Mouse (Mus musculus) hindbrain, embryonic 13.5 days (tissue): ENCODE data around the gene Pax5. TPM values are rescaled to one million over a fixed set of nuclear protein-coding genes. Genes with fewer than 3 reads are reported as not detected.
A peak's percentile ranks its signal among the peaks of the same experiment; 100 is the strongest.

Source experiments
- ATAC-seq: fragments of 200-750 bp; cut with Nextera tagmentation; 2 replicates; pipeline ENCODE4 v1.8.0; 2017; ENCODE audit warnings: moderate TSS enrichment; ENCODE audit not compliant: low FRiP score
- H3K27ac ChIP-seq: fragments of 300-500 bp; sonication (generic); 2 replicates; pipeline ENCODE4 v1.5.1; 2015; ENCODE audit warnings: inconsistent platforms, mild to moderate bottlenecking, moderate library complexity
- H3K27me3 ChIP-seq: fragments of 300-500 bp; sonication (generic); 2 replicates; pipeline ENCODE4 v1.6.1; 2015; ENCODE audit warnings: mild to moderate bottlenecking, inconsistent platforms
- H3K36me3 ChIP-seq: fragments of 300-500 bp; sonication (generic); 2 replicates; pipeline ENCODE4 v1.6.1; 2015; ENCODE audit warnings: mild to moderate bottlenecking, inconsistent platforms
- H3K4me1 ChIP-seq: fragments of 300-500 bp; sonication (generic); replicated peaks from 2 replicates; pipeline ENCODE4 v1.6.1; 2015; ENCODE audit warnings: inconsistent platforms
- H3K4me2 ChIP-seq: fragments of 300-500 bp; sonication (generic); 2 replicates; pipeline ENCODE4 v1.6.1; 2015; ENCODE audit warnings: inconsistent platforms, mild to moderate bottlenecking, moderate library complexity
- H3K4me3 ChIP-seq: fragments of 300-500 bp; sonication (generic); 2 replicates; pipeline ENCODE4 v1.5.1; 2015; ENCODE audit warnings: mild to moderate bottlenecking, inconsistent platforms
- H3K9ac ChIP-seq: fragments of 300-500 bp; sonication (generic); 2 replicates; pipeline ENCODE4 v1.6.1; 2015; ENCODE audit warnings: mild to moderate bottlenecking, inconsistent platforms
- H3K9me3 ChIP-seq: fragments of 300-500 bp; sonication (generic); 2 replicates; pipeline ENCODE4 v1.6.1; 2016; ENCODE audit warnings: inconsistent platforms
- WGBS: fragments of 180-500 bp; shearing (Covaris S2); methylation state at CpG from one replicate; pipeline ENCODE4 v1.1.7; 2015; 5-methylcytosine and 5-hydroxymethylcytosine counted together
- polyA plus RNA-seq: library from polyadenylated mRNA; unstranded; fragments of >200 nt; fragmentation: Nextera tagmentation; extraction: Ambion mirVana; gene quantifications from 2 replicates; pipeline ENCODE4 v1.2.1, GENCODE M21; 2015

The Pax5 gene
- polyA plus RNA-seq, 1 experiment from 2014 or later = 2.8 TPM

- ATAC-seq = no peak
- Histone ChIP-seq H3K27ac (no peak overlapping the region), H3K4me1 (no peaks in the 10 kb centered on the region), H3K27me3 (no peaks in the 10 kb centered on the region), H3K4me3 (no peak overlapping the region), H3K4me2 (no peak overlapping the region), H3K9ac (no peak overlapping the region), H3K36me3 (no peaks in the 10 kb centered on the region), H3K9me3 (no peaks in the 10 kb centered on the region)
- 91% methylated on average over 3 of the region's 3 CpGs for WGBS
These were observed 97.9 kb downstream of the Pax5 start for GRCm38 (mm10) chr4:44612392-44612791.

DNA sequence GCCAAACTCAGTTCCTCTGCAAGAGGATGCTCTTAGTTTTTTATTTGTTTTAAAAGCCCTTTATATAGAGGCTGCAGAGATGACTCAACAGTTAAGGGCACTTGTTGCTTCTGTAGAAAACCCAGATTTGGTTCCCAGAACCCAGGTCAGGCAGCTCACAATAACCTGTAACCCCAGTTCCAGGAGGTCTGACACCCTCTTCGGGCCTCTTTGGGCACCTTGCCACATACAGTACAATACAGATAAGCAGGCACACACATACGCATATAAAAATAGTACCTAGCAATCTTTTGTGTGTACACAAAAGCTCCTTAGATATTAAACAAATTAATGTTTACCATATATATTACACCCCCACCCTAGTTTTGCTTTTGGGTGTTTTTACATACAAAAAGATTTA is 104.8 kb downstream of the Pax5 start:
- Histone ChIP-seq H3K9me3 (no peaks in the 10 kb centered on the region), H3K4me2 (no peak overlapping the region), H3K9ac (no peak overlapping the region), H3K36me3 (no peaks in the 10 kb centered on the region), H3K4me1 (peaks cover 17% of the 10 kb centered on the region), H3K4me3 (no peak overlapping the region), H3K27ac (no peak overlapping the region), H3K27me3 (no peaks in the 10 kb centered on the region)
- WGBS = 82% methylated on average over 2 of the region's 2 CpGs
- ATAC-seq = no peak

DNA sequence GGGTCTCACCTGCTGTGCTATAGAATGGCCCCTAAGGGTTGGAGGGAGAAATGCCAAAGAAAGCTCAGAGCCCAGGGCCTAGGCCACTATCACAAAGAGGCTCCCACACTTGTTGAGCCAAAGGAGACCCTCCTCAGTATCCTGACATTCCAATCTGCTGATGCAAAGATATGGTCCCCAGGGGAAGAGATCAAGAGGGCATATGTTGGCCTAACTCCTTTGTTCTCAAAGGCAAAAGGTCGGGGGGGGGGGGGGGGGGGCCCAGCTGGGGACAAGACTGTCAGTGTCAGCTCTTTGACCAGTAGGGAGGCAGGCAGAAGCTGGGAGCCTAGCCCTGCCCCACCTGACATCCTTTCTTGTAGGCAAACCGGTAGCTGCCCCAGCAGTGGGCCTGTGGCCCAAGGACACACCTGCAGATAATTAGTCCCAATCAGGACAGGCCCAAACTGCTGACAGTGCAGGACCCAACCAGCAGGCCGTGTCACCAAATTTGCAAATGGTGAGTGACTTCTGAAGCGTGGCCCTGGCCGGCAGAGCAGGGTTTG is 108.0 kb downstream of the Pax5 start:
- H3K27me3 ChIP-seq = no peaks in the 10 kb centered on the region
- H3K4me3 ChIP-seq = no peak overlapping the region
- H3K36me3 ChIP-seq = no peaks in the 10 kb centered on the region
- ATAC-seq = no peak
- H3K9ac ChIP-seq = no peak overlapping the region
- H3K9me3 ChIP-seq = no peaks in the 10 kb centered on the region
- H3K27ac ChIP-seq = no peak overlapping the region
- peaks cover 24% of the 10 kb centered on the region for H3K4me1 ChIP-seq
- 7% methylated on average over 5 of the region's 5 CpGs for WGBS
- no peak overlapping the region for H3K4me2 ChIP-seq

DNA sequence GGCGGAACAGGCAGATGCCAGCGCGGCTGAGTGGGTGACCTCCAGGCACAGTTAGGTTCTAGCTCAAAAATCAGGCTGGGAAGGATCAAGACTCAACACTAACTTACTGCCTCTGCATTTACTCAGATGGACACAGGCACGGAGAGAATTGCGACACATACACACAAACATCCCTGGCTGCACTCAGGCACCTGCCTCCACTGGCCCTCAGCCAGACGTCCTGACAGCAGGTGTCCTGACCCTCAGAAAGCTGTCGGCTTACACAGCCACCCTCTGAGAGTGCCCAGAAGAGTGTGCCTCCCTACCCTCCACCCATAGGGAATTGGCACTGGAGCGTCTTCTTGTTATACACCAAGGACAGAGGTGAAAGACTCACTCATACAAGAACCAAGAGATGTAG is 108.9 kb downstream of the Pax5 start:
- Histone ChIP-seq H3K4me1 (peaks cover 24% of the 10 kb centered on the region), H3K4me2 (no peak overlapping the region), H3K9ac (no peak overlapping the region), H3K27me3 (no peaks in the 10 kb centered on the region), H3K9me3 (no peaks in the 10 kb centered on the region), H3K27ac (no peak overlapping the region), H3K4me3 (no peak overlapping the region), H3K36me3 (no peaks in the 10 kb centered on the region)
- ATAC-seq = no peak
- 65% methylated on average over 8 of the region's 8 CpGs for WGBS

GRCm38 (mm10) chr4:44600875-44601274 is 109.4 kb downstream of the Pax5 start:
- ATAC-seq = peak; percentile 54; the same call in 1 of the 2 replicates
- Histone ChIP-seq H3K27me3 (no peaks in the 10 kb centered on the region), H3K9ac (no peak overlapping the region), H3K9me3 (no peaks in the 10 kb centered on the region), H3K36me3 (no peaks in the 10 kb centered on the region), H3K27ac (peak overlapping the region; percentile 41), H3K4me2 (no peak overlapping the region), H3K4me1 (peaks cover 24% of the 10 kb centered on the region), H3K4me3 (no peak overlapping the region)
- 38% methylated on average over 5 of the region's 5 CpGs for WGBS

DNA sequence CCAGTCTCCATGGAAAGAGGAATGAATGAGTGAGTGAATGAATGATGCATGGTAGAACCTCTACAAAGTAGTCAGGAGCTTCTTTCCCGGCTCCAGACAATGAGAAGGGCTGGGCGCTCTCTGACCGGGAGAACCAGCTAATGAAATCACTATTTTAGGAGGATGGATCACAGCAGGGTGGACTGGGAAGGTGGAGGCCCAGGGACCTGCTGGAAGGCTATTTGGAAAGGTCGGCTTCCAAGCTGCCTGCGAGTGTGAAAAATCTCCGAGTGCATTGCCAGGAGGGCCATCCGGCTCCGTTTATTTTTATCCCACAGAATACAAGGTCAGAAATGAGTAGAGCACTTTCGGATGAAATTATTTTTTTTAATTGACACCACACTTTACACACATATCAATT is 112.3 kb downstream of the Pax5 start:
- no peak overlapping the region for H3K4me2 ChIP-seq
- no peaks in the 10 kb centered on the region for H3K36me3 ChIP-seq
- 82% methylated on average over 9 of the region's 9 CpGs for WGBS
- no peak overlapping the region for H3K27ac ChIP-seq
- peaks cover 28% of the 10 kb centered on the region for H3K4me1 ChIP-seq
- no peak overlapping the region for H3K9ac ChIP-seq
- ATAC-seq = no peak
- no peaks in the 10 kb centered on the region; the same call in 1 of the 2 replicates for H3K9me3 ChIP-seq
- H3K4me3 ChIP-seq = no peak overlapping the region
- H3K27me3 ChIP-seq = no peaks in the 10 kb centered on the region

- WGBS = 96% methylated on average over 2 of the region's 2 CpGs
- Histone ChIP-seq H3K4me2 (no peak overlapping the region), H3K4me1 (peaks cover 18% of the 10 kb centered on the region), H3K27me3 (no peaks in the 10 kb centered on the region), H3K9me3 (no peaks in the 10 kb centered on the region; the same call in 1 of the 2 replicates), H3K27ac (no peak overlapping the region), H3K4me3 (no peak overlapping the region), H3K9ac (no peak overlapping the region), H3K36me3 (no peaks in the 10 kb centered on the region)
- ATAC-seq = no peak
These were observed 117.2 kb downstream of the Pax5 start for GRCm38 (mm10) chr4:44593091-44593490.

DNA sequence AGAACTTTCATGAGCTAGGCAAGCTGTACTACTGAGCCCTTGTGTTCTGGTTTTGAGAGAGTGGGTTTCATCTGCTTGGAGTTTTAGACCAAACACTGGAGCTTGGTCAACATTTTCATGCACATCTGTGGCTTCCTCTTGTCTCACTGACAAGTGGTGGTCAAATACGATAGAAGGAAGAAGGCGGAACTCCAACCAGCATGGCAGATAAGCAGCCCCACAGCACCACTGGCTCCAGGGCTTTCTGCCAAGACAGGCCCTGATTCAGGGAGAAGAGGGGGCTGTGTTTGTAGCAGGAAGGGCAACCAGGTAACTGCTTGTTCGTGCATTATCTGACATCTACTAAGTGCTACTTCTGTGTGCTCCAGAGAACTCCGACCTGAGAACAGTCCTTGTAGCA is 127.6 kb downstream of the Pax5 start:
- no peak overlapping the region for H3K9ac ChIP-seq
- H3K4me2 ChIP-seq = no peak overlapping the region
- peaks cover 6% of the 10 kb centered on the region; the same call in 1 of the 2 replicates for H3K27me3 ChIP-seq
- H3K4me1 ChIP-seq = peaks cover 19% of the 10 kb centered on the region; the same call in 1 of the 2 replicates
- no peak overlapping the region for H3K27ac ChIP-seq
- no peak for ATAC-seq
- no peaks in the 10 kb centered on the region for H3K36me3 ChIP-seq
- H3K4me3 ChIP-seq = no peak overlapping the region
- no peaks in the 10 kb centered on the region for H3K9me3 ChIP-seq
- WGBS = 93% methylated on average over 4 of the region's 4 CpGs

GRCm38 (mm10) chr4:44578591-44578990 is 131.7 kb downstream of the Pax5 start:
- Histone ChIP-seq H3K27me3 (peaks cover 29% of the 10 kb centered on the region), H3K4me3 (no peak overlapping the region), H3K9ac (no peak overlapping the region), H3K36me3 (no peaks in the 10 kb centered on the region), H3K4me2 (no peak overlapping the region), H3K4me1 (peaks cover 11% of the 10 kb centered on the region), H3K9me3 (no peaks in the 10 kb centered on the region), H3K27ac (no peak overlapping the region; the same call in 1 of the 2 replicates)
- WGBS = 64% methylated on average over 5 of the region's 5 CpGs
- ATAC-seq = no peak

DNA sequence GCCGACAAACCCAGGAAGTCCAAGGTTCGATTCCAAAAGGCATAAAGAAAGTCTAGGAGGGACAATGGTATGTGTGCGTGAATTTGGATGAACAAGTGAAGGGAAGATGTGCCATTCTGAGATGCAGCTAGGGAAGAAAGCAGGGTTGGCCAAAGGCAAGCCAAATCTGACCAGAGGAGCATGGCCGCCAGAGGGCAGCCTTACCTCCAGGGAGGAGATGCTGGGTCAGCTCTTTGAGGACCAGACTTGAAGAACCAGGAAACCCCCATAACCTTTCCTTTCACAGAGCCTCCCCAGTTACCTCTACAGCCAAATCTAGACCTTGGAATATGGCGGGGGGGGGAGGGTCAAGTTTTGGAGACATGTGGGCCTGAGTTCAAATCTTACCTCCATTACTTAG is 133.0 kb downstream of the Pax5 start:
- 0 out of 2 replicates have a peak overlapping the region, but pooled peaks have one; percentile 18 for H3K27ac ChIP-seq
- peaks cover 11% of the 10 kb centered on the region for H3K4me1 ChIP-seq
- no peak overlapping the region for H3K4me2 ChIP-seq
- no peaks in the 10 kb centered on the region for H3K36me3 ChIP-seq
- peaks cover 31% of the 10 kb centered on the region for H3K27me3 ChIP-seq
- no peak overlapping the region for H3K9ac ChIP-seq
- H3K9me3 ChIP-seq = no peaks in the 10 kb centered on the region
- H3K4me3 ChIP-seq = no peak overlapping the region
- no peak for ATAC-seq
- 48% methylated on average over 5 of the region's 5 CpGs for WGBS

DNA sequence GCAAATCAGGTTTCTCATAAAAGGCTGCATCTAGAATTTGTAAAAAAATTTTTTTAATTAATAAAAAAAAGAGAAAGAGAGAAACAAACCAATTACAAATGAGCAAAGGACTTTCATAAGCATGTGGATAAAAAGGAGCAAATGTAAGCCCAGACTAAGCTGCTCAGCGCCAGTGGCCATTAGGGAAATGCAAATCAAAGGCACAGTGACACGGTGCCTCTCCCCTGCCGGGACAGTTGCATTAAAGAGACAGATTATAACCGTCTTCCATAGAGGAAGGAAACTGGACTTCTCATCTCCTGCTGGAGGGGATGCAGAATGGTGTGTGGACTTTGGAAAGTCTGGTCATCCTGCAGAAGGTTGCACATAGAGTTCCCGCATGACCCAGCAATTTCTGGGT is 133.5 kb downstream of the Pax5 start:
- Histone ChIP-seq H3K4me2 (no peak overlapping the region), H3K4me3 (no peak overlapping the region), H3K27ac (0 out of 2 replicates have a peak overlapping the region, but pooled peaks have one; percentile 18), H3K36me3 (no peaks in the 10 kb centered on the region), H3K27me3 (peaks cover 32% of the 10 kb centered on the region), H3K4me1 (peaks cover 11% of the 10 kb centered on the region), H3K9ac (no peak overlapping the region), H3K9me3 (no peaks in the 10 kb centered on the region)
- no peak for ATAC-seq
- WGBS = 19% methylated on average over 5 of the region's 5 CpGs

- no peaks in the 10 kb centered on the region for H3K36me3 ChIP-seq
- no peak overlapping the region for H3K4me3 ChIP-seq
- peaks cover 6% of the 10 kb centered on the region for H3K4me1 ChIP-seq
- H3K27ac ChIP-seq = no peak overlapping the region
- H3K9ac ChIP-seq = no peak overlapping the region
- H3K4me2 ChIP-seq = no peak overlapping the region
- H3K9me3 ChIP-seq = no peaks in the 10 kb centered on the region
- 77% methylated on average over 5 of the region's 5 CpGs for WGBS
- ATAC-seq = no peak
- peaks cover 30% of the 10 kb centered on the region for H3K27me3 ChIP-seq
These were observed 137.3 kb downstream of the Pax5 start for GRCm38 (mm10) chr4:44573017-44573416.

- Histone ChIP-seq H3K27me3 (peaks cover 37% of the 10 kb centered on the region), H3K27ac (no peak overlapping the region), H3K9me3 (no peaks in the 10 kb centered on the region), H3K4me3 (no peak overlapping the region), H3K36me3 (no peaks in the 10 kb centered on the region), H3K4me2 (no peak overlapping the region), H3K9ac (no peak overlapping the region), H3K4me1 (peaks cover 6% of the 10 kb centered on the region)
- ATAC-seq = no peak
- WGBS = 71% methylated on average over 5 of the region's 5 CpGs
These were observed 137.9 kb downstream of the Pax5 start for GRCm38 (mm10) chr4:44572373-44572772.
